Mouse (Mus musculus) ES-Bruce4 (cell line): ENCODE measurements around the gene Slc2a10. TPM values are rescaled to one million over a fixed set of nuclear protein-coding genes. Genes with fewer than 3 reads are reported as not detected.
"Not testable (repeated sequence)": the region's sequence is repeated elsewhere in the genome, so short reads cannot be mapped to it uniquely, and the experiment has no call there.

Experiments used
- H3K27ac ChIP-seq: 2 replicates; pipeline ENCODE4 v1.5.1; 2012; ENCODE audit warnings: low read length, inconsistent platforms; ENCODE audit not compliant: insufficient read depth
- H3K27me3 ChIP-seq: 2 replicates; pipeline ENCODE4 v1.6.1; 2012; ENCODE audit warnings: mild to moderate bottlenecking, low read length, inconsistent platforms; ENCODE audit not compliant: control insufficient read depth, poor library complexity, insufficient read depth, severe bottlenecking
- H3K36me3 ChIP-seq: 2 replicates; pipeline ENCODE4 v1.6.1; 2012; ENCODE audit warnings: inconsistent platforms, mild to moderate bottlenecking, low read length, moderate library complexity; ENCODE audit not compliant: control insufficient read depth, poor library complexity, insufficient read depth, severe bottlenecking
- H3K4me1 ChIP-seq: one replicate; pipeline ENCODE4 v1.8.1; 2011; ENCODE audit warnings: low read length; ENCODE audit not compliant: control insufficient read depth, insufficient read depth
- H3K4me3 ChIP-seq: 2 replicates; pipeline ENCODE4 v1.5.1; 2011; ENCODE audit warnings: low read depth, mild to moderate bottlenecking, low read length
- H3K9ac ChIP-seq: 2 replicates; pipeline ENCODE4 v1.6.1; 2012; ENCODE audit warnings: low read depth, mild to moderate bottlenecking, inconsistent platforms; ENCODE audit not compliant: poor library complexity, severe bottlenecking
- H3K9me3 ChIP-seq: replicated peaks from 2 replicates; pipeline ENCODE4 v1.6.1; 2012; ENCODE audit warnings: mild to moderate bottlenecking, low read length, inconsistent platforms; ENCODE audit not compliant: control insufficient read depth, poor library complexity, insufficient read depth, severe bottlenecking
- CTCF ChIP-seq: IDR thresholded peaks from one replicate; pipeline ENCODE4 v1.8.1; 2011; ENCODE audit warnings: low read depth, low read length
- EP300 ChIP-seq: IDR thresholded peaks from 2 replicates; pipeline ENCODE4 v1.6.1; 2011; ENCODE audit warnings: low read depth, low read length; ENCODE audit not compliant: insufficient read depth
- POLR2A ChIP-seq: IDR thresholded peaks from one replicate; pipeline ENCODE4 v1.8.1; 2011; ENCODE audit warnings: low read length; ENCODE audit not compliant: insufficient read depth
- polyA plus RNA-seq: library from polyadenylated mRNA; stranded (reverse); fragments of >200 nt; gene quantifications from 2 replicates; pipeline ENCODE4 v1.2.4, GENCODE M21; 2011; ENCODE audit warnings: low read depth; ENCODE audit not compliant: missing spikeins, insufficient read depth, insufficient read length

The Slc2a10 gene
- polyA plus RNA-seq, 1 experiment = 0.22 TPM

GRCm38 (mm10) chr2:165496251-165496650 lies 7.3 kb upstream of the Slc2a10 start:
- Histone ChIP-seq H3K4me3 (no peak overlapping the region), H3K36me3 (no peaks in the 10 kb centered on the region), H3K27ac (no peak overlapping the region), H3K4me1 (no peaks in the 10 kb centered on the region), H3K9ac (no peak overlapping the region), H3K27me3 (no peaks in the 10 kb centered on the region), H3K9me3 (no peaks in the 10 kb centered on the region)
- TF ChIP-seq POLR2A (no peak), EP300 (no peak), CTCF (peak; percentile 44)

DNA sequence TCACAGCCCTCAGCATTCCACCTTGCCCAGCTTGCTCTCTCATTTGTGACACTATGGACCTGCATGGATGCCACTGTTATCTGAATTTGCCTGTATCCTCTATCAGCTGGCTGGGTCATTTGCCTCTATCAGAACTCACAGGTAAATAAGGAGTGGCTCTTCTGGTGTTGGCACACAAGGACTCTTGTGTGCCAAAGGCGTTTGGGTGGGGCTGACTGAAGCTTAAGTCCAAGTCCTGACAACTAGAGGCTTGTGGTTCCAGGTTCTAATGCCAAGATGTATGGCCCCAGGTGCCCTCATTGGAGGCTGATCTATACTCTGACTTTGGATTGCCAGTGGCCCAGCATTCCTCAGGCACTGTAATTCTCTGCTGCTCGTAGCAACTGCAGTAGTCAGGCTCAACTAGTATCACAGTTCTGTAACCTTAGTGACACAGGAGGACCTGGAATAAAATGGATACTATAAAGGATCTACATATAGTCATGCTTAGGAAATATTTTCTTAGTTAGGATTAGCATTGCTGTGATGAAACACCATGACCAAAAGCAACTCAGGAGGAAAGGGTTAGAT lies 5.8 kb upstream of the Slc2a10 start:
- H3K4me1 ChIP-seq = no peaks in the 10 kb centered on the region
- no peak overlapping the region for H3K27ac ChIP-seq
- H3K9ac ChIP-seq = no peak overlapping the region
- H3K27me3 ChIP-seq = no peaks in the 10 kb centered on the region
- no peaks in the 10 kb centered on the region for H3K36me3 ChIP-seq
- no peak for TF ChIP-seq POLR2A
- TF ChIP-seq EP300 = no peak
- no peak for TF ChIP-seq CTCF
- no peak overlapping the region for H3K4me3 ChIP-seq
- no peaks in the 10 kb centered on the region for H3K9me3 ChIP-seq

- H3K4me1 ChIP-seq = no peaks in the 10 kb centered on the region
- H3K36me3 ChIP-seq = no peaks in the 10 kb centered on the region
- no peak overlapping the region for H3K27ac ChIP-seq
- no peak overlapping the region for H3K9ac ChIP-seq
- H3K9me3 ChIP-seq = no peaks in the 10 kb centered on the region
- no peak overlapping the region for H3K4me3 ChIP-seq
- TF ChIP-seq POLR2A = no peak
- no peaks in the 10 kb centered on the region for H3K27me3 ChIP-seq
Measured at GRCm38 (mm10) chr2:165498816-165499215, 4.8 kb upstream of the Slc2a10 start.

DNA sequence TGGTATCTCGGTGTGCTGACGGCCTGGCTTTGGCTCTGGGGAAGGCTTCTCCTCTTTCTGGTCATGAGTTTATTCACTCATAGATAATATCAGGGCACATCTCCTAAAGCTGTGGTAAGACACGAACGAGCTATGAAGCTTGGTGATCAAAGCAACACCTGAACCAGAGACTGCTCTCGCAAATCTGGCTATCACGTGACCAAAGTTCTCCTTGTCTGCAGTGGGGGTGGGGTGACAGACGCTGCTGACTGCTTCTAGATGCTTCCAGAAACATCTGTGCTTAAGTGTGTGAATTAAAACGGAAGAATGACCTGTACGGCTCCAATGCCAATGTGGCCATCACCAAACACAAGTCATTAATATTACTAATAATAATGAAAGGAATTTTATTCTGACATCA lies 6.1 kb downstream of the Slc2a10 start:
- H3K27me3 ChIP-seq = no peaks in the 10 kb centered on the region
- TF ChIP-seq EP300 (no peak), POLR2A (no peak), CTCF (no peak)
- H3K4me1 ChIP-seq = no peaks in the 10 kb centered on the region
- no peak overlapping the region for H3K9ac ChIP-seq
- H3K36me3 ChIP-seq = no peaks in the 10 kb centered on the region
- H3K9me3 ChIP-seq = no peaks in the 10 kb centered on the region
- H3K4me3 ChIP-seq = no peak overlapping the region
- no peak overlapping the region for H3K27ac ChIP-seq

DNA sequence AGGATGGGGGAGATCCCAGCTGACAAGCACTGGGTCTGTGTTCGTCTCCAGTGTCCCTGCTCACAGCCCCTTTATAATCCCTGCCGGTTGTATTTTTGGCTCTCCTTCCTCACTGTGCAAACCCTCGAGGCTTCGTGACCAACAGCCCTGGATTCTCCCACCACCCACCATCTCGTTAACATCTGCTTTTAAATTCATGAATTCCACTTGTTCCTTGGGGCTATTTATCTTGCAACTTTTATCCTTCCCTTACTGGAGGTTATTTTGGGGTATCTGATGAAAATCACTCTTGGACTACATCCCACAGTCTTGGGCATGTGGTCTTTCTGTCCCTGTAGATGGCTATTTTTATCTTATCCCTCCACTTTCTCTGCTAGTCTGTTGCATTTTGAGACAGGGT lies 6.9 kb downstream of the Slc2a10 start:
- TF ChIP-seq EP300 (no peak), CTCF (no peak), POLR2A (no peak)
- H3K4me1 ChIP-seq = no peaks in the 10 kb centered on the region
- no peak overlapping the region for H3K4me3 ChIP-seq
- H3K27ac ChIP-seq = no peak overlapping the region
- H3K36me3 ChIP-seq = no peaks in the 10 kb centered on the region
- no peaks in the 10 kb centered on the region for H3K9me3 ChIP-seq
- no peaks in the 10 kb centered on the region for H3K27me3 ChIP-seq
- no peak overlapping the region for H3K9ac ChIP-seq

DNA sequence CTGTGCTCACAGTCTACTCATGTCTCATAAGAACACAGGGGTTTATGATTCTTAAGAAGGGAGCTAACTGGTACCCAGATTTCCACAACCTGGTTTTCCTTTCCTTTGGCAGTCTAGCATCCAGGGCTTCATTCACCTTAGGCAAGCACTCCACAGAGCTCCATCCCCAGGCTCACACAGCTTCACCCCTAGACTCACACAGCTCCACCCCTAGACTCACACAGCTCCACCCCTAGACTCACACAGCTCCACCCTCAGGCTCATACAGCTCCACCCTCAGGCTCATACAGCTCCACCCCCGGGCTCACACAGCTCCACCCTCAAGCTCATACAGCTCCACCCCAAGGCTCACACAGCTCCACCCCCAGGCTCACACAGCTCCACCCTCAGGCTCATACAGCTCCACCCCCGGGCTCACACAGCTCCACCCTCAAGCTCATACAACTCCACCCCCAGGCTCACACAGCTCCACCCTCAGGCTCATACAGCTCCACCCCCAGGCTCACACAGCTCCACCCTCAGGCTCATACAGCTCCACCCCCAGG lies 7.4 kb downstream of the Slc2a10 start:
- not testable (repeated sequence) for H3K9ac ChIP-seq, H3K36me3 ChIP-seq, H3K4me3 ChIP-seq, H3K27ac ChIP-seq, H3K27me3 ChIP-seq, H3K4me1 ChIP-seq, H3K9me3 ChIP-seq

DNA sequence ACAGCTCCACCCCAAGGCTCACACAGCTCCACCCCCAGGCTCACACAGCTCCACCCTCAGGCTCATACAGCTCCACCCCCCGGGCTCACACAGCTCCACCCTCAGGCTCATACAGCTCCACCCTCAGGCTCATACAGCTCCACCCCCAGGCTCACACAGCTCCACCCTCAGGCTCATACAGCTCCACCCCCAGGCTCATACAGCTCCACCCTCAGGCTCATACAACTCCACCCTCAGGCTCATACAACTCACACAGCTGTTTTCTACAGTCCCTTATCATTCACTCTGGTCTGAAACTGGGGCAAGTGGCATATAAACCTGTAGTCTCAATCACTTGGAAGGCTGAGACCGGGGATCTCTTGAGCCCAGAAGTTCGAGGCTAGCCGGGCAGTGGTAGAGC lies 7.9 kb downstream of the Slc2a10 start:
- H3K9ac ChIP-seq, H3K36me3 ChIP-seq, H3K4me3 ChIP-seq, H3K4me1 ChIP-seq, H3K27ac ChIP-seq, H3K27me3 ChIP-seq, H3K9me3 ChIP-seq: not testable (repeated sequence)
